Mouse (Mus musculus) megakaryocyte-erythroid progenitor cell, adult 5-6 weeks (primary cell): ENCODE measurements around the gene Tvp23b. TPM values are rescaled to one million over a fixed set of nuclear protein-coding genes. Genes with fewer than 3 reads are reported as not detected.
A peak's percentile ranks its signal among the peaks of the same experiment; 100 is the strongest.

Experiments
- ATAC-seq: replicated peaks from 2 replicates; pipeline ENCODE4 v1.8.0; 2016; ENCODE audit warnings: mild to moderate bottlenecking, inconsistent platforms; ENCODE audit not compliant: severe bottlenecking, poor library complexity, low FRiP score, low TSS enrichment
- total RNA-seq, 2 experiments: library from RNA; stranded (forward) in 1 of 2; stranded (reverse) in 1 of 2; fragments of 200-1000, 215-1000 nt in 1 of 2; fragments of >200 nt in 1 of 2; fragmentation: Nextera tagmentation in 1 of 2; gene quantifications; 2 replicates each; pipeline ENCODE4 v1.2.3; 2014 to 2017

The Tvp23b gene
- 25.3 and 32.2 TPM in 2 replicates for total RNA-seq (2014; fragmentation: Nextera tagmentation)
- 47.2 and 68.9 TPM in 2 replicates for total RNA-seq (2017)

GRCm38 (mm10) chr11:62879220-62880048, at the start of gene Tvp23b:
Tvp23b (plus strand) TSS chr11:62879455.
- peak; percentile 93 for ATAC-seq

GRCm38 (mm10) chr11:62830387-62830786, 48.9 kb upstream of the Tvp23b start:
- ATAC-seq: no peak

- ATAC-seq: no peak
Measured at GRCm38 (mm10) chr11:62831906-62832305, 47.3 kb upstream of the Tvp23b start.

GRCm38 (mm10) chr11:62844562-62844961, 34.7 kb upstream of the Tvp23b start:
- ATAC-seq: peak; percentile 62

GRCm38 (mm10) chr11:62845730-62846129, 33.5 kb upstream of the Tvp23b start:
- ATAC-seq: no peak

GRCm38 (mm10) chr11:62846961-62847654, 32.1 kb upstream of the Tvp23b start, which contains the start of gene Fbxw10:
Fbxw10 (plus strand) TSS chr11:62847069.
- peak; percentile 65 for ATAC-seq

GRCm38 (mm10) chr11:62847655-62848191, 31.5 kb upstream of the Tvp23b start:
- peak; percentile 72 for ATAC-seq

GRCm38 (mm10) chr11:62848301-62848700, 31.0 kb upstream of the Tvp23b start:
- ATAC-seq: no peak

GRCm38 (mm10) chr11:62851199-62851598, 28.1 kb upstream of the Tvp23b start:
- 0 out of 2 replicates have a peak, but pooled peaks have one; percentile 50 for ATAC-seq

GRCm38 (mm10) chr11:62853334-62853733, 25.9 kb upstream of the Tvp23b start:
- ATAC-seq: peak; percentile 91

GRCm38 (mm10) chr11:62865562-62865961, 13.7 kb upstream of the Tvp23b start:
- ATAC-seq: no peak

- ATAC-seq: no peak
Measured at GRCm38 (mm10) chr11:62866685-62867084, 12.6 kb upstream of the Tvp23b start.

- no peak for ATAC-seq
Measured at GRCm38 (mm10) chr11:62869201-62869600, 10.1 kb upstream of the Tvp23b start.

GRCm38 (mm10) chr11:62869715-62870371, 9.4 kb upstream of the Tvp23b start:
- peak; percentile 91 for ATAC-seq

- ATAC-seq: no peak
Measured at GRCm38 (mm10) chr11:62873479-62873878, 5.8 kb upstream of the Tvp23b start.

GRCm38 (mm10) chr11:62875696-62876095, 3.6 kb upstream of the Tvp23b start:
- ATAC-seq: no peak

GRCm38 (mm10) chr11:62876445-62876844, 2.8 kb upstream of the Tvp23b start:
- no peak for ATAC-seq

GRCm38 (mm10) chr11:62877391-62877790, 1.9 kb upstream of the Tvp23b start:
- ATAC-seq: no peak

- ATAC-seq: no peak
Measured at GRCm38 (mm10) chr11:62878728-62879127, 527 bp upstream of the Tvp23b start.

- ATAC-seq: peak; percentile 56
Measured at GRCm38 (mm10) chr11:62883407-62883806, 4.2 kb downstream of the Tvp23b start.
